Mouse (Mus musculus) cortical plate, adult 2 months (tissue): ENCODE measurements around the gene Sult2b1.

Experiments used
- CTCF ChIP-seq: fragments of 200-500 bp; IDR thresholded peaks from 2 replicates; pipeline ENCODE4 v1.5.1; 2011; ENCODE audit warnings: mild to moderate bottlenecking, control low read depth, low read length; ENCODE audit not compliant: insufficient read depth; ENCODE audit errors: extremely low read depth
- POLR2A ChIP-seq: fragments of 200-500 bp; IDR thresholded peaks from 2 replicates; pipeline ENCODE4 v1.6.1; 2011; ENCODE audit warnings: mild to moderate bottlenecking, low read length, control low read depth; ENCODE audit not compliant: insufficient read depth; ENCODE audit errors: extremely low read depth

DNA sequence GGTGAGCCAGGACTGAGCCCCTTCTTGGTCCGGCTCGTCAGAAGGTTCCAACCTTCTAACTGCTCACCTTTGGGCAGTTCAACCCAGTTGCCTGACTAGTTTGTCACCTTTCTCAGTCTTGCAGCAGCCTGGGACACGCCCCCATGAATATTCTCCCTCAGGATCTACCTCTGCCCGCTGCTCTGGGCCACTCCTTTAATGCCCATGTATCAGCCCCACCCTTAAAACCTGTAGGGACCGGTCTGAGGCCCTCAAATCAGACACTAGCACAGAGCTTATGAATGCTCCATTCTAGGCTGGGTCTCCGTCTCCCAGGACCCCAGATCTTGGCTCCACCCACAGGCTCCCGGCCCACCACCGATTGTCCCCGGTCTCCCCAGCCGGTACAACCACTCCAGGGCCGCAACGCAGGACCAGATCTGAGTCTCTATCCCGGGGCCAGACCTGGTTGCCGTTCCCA is 69.8 kb downstream of the Sult2b1 start:
- TF ChIP-seq POLR2A (no peak), CTCF (no peak)
